Mouse (Mus musculus) limb, embryonic 13.5 days (tissue): ENCODE results near the gene Syngr2. TPM values are rescaled to one million over a fixed set of nuclear protein-coding genes. Genes with fewer than 3 reads are reported as not detected.
"Not testable (repeated sequence)": the region's sequence is repeated elsewhere in the genome, so short reads cannot be mapped to it uniquely, and the experiment has no call there.

Experiments used
- ATAC-seq: fragments of 200-750 bp; cut with Nextera tagmentation; 2 replicates; pipeline ENCODE4 v1.8.0; 2017; ENCODE audit warnings: low read depth, moderate number of reproducible peaks, moderate TSS enrichment; ENCODE audit not compliant: low FRiP score
- H3K27ac ChIP-seq: fragments of 300-500 bp; sonication (generic); 2 replicates; pipeline ENCODE4 v1.5.1; 2015; ENCODE audit warnings: inconsistent platforms, mild to moderate bottlenecking, moderate library complexity
- H3K27me3 ChIP-seq: fragments of 300-500 bp; sonication (generic); 2 replicates; pipeline ENCODE4 v1.6.1; 2015; ENCODE audit warnings: mild to moderate bottlenecking, inconsistent platforms
- H3K36me3 ChIP-seq: fragments of 300-500 bp; sonication (generic); 2 replicates; pipeline ENCODE4 v1.6.1; 2015; ENCODE audit warnings: inconsistent platforms, mild to moderate bottlenecking, moderate library complexity
- H3K4me1 ChIP-seq: fragments of 300-500 bp; sonication (generic); 2 replicates; pipeline ENCODE4 v1.6.1; 2015; ENCODE audit warnings: inconsistent platforms
- H3K4me2 ChIP-seq: fragments of 300-500 bp; sonication (generic); replicated peaks from 2 replicates; pipeline ENCODE4 v1.6.1; 2015; ENCODE audit warnings: inconsistent platforms, mild to moderate bottlenecking, moderate library complexity
- H3K4me3 ChIP-seq: fragments of 300-500 bp; sonication (generic); 2 replicates; pipeline ENCODE4 v1.5.1; 2015; ENCODE audit warnings: moderate library complexity, mild to moderate bottlenecking, inconsistent platforms
- H3K9ac ChIP-seq: fragments of 300-500 bp; sonication (generic); 2 replicates; pipeline ENCODE4 v1.6.1; 2015; ENCODE audit warnings: mild to moderate bottlenecking, inconsistent platforms
- H3K9me3 ChIP-seq: fragments of 300-500 bp; sonication (generic); 2 replicates; pipeline ENCODE4 v1.6.1; 2016; ENCODE audit warnings: inconsistent platforms
- WGBS: fragments of 180-500 bp; shearing (Covaris S2); methylation state at CpG from one replicate; pipeline ENCODE4 v1.1.7; 2015; 5-methylcytosine and 5-hydroxymethylcytosine counted together
- polyA plus RNA-seq: library from polyadenylated mRNA; unstranded; fragments of >200 nt; fragmentation: Nextera tagmentation; extraction: Ambion mirVana; gene quantifications from 2 replicates; pipeline ENCODE4 v1.2.1, GENCODE M21; 2015

The Syngr2 gene
- polyA plus RNA-seq, 1 experiment from 2014 or later: 39.5 TPM

GRCm38 (mm10) chr11:117782705-117783034 lies 26.8 kb upstream of the Syngr2 start:
- Histone ChIP-seq H3K9ac (peak overlapping the region; percentile 57), H3K27ac (no peak overlapping the region), H3K4me2 (peak overlapping the region; percentile 66), H3K9me3 (no peaks in the 10 kb centered on the region), H3K4me1 (peaks cover 48% of the 10 kb centered on the region), H3K36me3 (no peaks in the 10 kb centered on the region; the same call in 1 of the 2 replicates), H3K4me3 (peak overlapping the region; percentile 31), H3K27me3 (peaks cover 28% of the 10 kb centered on the region)
- no peak for ATAC-seq
- WGBS: 61% methylated on average over 9 of the region's 9 CpGs

GRCm38 (mm10) chr11:117783089-117783488 lies 26.4 kb upstream of the Syngr2 start:
- Histone ChIP-seq H3K36me3 (no peaks in the 10 kb centered on the region; the same call in 1 of the 2 replicates), H3K27me3 (peaks cover 28% of the 10 kb centered on the region), H3K4me2 (peak overlapping the region; percentile 66), H3K4me1 (peaks cover 48% of the 10 kb centered on the region), H3K9ac (peak overlapping the region; percentile 57), H3K9me3 (no peaks in the 10 kb centered on the region), H3K4me3 (peak overlapping the region; percentile 31), H3K27ac (no peak overlapping the region)
- no peak for ATAC-seq
- 4% methylated on average over 22 of the region's 31 CpGs for WGBS

- H3K4me2 ChIP-seq: peak overlapping the region; percentile 66
- H3K9ac ChIP-seq: peak overlapping the region; percentile 57; the same call in 1 of the 2 replicates
- ATAC-seq: no peak
- 38% methylated on average over 10 of the region's 10 CpGs for WGBS
- H3K27ac ChIP-seq: no peak overlapping the region
- peaks cover 43% of the 10 kb centered on the region for H3K4me1 ChIP-seq
- peak overlapping the region; percentile 31 for H3K4me3 ChIP-seq
- H3K9me3 ChIP-seq: no peaks in the 10 kb centered on the region
- H3K27me3 ChIP-seq: peaks cover 28% of the 10 kb centered on the region
- no peaks in the 10 kb centered on the region for H3K36me3 ChIP-seq
These were observed 25.7 kb upstream of the Syngr2 start for GRCm38 (mm10) chr11:117783683-117784309.

- no peak overlapping the region for H3K4me3 ChIP-seq
- no peak overlapping the region for H3K4me2 ChIP-seq
- no peak for ATAC-seq
- no peak overlapping the region for H3K27ac ChIP-seq
- H3K9me3 ChIP-seq: no peaks in the 10 kb centered on the region
- H3K9ac ChIP-seq: no peak overlapping the region
- H3K36me3 ChIP-seq: no peaks in the 10 kb centered on the region
- WGBS: 9% methylated on average over 10 of the region's 10 CpGs
- H3K4me1 ChIP-seq: peaks cover 32% of the 10 kb centered on the region
- H3K27me3 ChIP-seq: peaks cover 26% of the 10 kb centered on the region
These were observed 23.2 kb upstream of the Syngr2 start for GRCm38 (mm10) chr11:117786294-117786693.

DNA sequence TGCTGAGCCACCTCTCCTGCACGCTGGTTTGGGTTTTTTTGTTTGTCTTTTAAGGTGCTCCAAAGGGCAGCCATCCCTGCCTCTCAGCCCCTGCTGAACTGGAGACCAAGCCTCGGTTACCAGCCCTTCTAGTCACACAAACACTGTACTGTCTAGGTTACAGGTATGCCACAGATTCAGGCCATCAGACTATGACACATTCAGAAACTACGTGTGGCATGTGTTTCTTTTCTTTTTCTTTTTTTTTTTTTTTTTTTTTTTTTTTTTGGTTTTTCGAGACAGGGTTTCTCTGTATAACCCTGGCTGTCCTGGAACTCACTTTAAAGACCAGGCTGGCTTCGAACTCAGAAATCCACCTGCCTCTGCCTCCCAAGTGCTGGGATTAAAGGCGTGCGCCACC lies 21.0 kb upstream of the Syngr2 start:
- not testable (repeated sequence) for H3K27me3 ChIP-seq, H3K27ac ChIP-seq, H3K4me3 ChIP-seq, H3K4me2 ChIP-seq, ATAC-seq, H3K36me3 ChIP-seq, H3K9ac ChIP-seq, H3K9me3 ChIP-seq
- H3K4me1 ChIP-seq: peaks cover 24% of the 10 kb centered on the region
- 80% methylated on average over 7 of the region's 7 CpGs for WGBS

DNA sequence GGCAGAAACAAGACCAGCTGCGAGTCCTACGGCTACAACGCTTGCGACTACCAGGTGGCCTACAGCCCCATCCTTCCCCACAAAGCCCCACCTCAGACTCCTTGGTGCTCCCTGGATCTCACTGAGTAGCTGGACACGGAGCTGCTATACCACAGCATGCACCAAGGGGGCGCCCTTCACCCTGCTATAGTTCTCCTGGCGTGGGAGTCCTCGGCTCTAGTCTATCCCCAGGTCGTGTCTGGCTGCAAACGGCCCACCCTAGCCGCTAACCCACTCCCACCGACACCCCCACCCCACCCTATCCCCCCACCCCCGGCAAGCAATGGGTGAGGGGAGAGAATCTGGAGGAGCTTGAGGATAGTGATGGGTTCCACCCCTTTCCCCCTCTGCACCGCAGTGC lies 19.2 kb upstream of the Syngr2 start:
- no peaks in the 10 kb centered on the region; the same call in 1 of the 2 replicates for H3K9me3 ChIP-seq
- H3K4me3 ChIP-seq: peak overlapping the region; percentile 8; the same call in 1 of the 2 replicates
- H3K4me2 ChIP-seq: peak overlapping the region; percentile 49
- 6% methylated on average over 14 of the region's 14 CpGs for WGBS
- no peaks in the 10 kb centered on the region for H3K36me3 ChIP-seq
- no peaks in the 10 kb centered on the region; the same call in none of the 2 replicates for H3K27me3 ChIP-seq
- ATAC-seq: peak; percentile 21; the same call in 1 of the 2 replicates
- H3K4me1 ChIP-seq: peaks cover 25% of the 10 kb centered on the region
- no peak overlapping the region for H3K9ac ChIP-seq
- no peak overlapping the region for H3K27ac ChIP-seq

DNA sequence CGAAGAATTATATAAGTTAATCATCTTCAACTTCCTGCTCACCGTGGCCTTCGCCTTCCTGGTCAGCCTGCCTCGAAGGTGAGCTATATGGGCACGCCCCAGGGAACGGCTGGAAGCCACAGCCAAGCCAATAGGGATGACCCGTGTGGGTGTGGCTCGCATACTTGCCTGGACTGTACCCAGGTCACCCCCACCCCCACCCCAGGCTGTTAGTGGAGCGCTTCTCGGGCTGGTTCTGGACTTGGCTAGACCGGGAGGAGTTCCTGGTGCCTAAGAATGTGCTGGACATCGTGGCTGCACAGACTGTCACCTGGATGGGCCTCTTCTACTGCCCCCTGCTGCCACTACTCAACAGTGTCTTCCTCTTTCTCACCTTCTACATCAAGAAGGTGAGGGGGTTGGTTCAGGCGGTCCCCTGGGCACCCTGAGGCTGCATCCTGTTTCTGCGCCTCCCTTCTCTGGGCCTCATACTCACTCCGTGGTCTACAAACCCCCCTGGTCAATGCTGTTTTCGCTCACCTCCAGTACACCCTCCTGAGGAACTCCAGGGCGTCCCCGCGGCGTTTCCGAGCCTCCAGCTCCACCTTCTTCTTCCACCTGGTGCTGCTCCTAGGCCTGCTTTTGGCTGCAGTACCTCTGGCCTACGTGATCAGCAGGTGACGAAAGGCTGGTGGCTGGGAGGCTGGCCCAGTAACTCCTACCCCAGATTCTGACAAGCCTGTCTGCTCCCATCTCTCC lies 18.6 kb upstream of the Syngr2 start:
- peak overlapping the region; percentile 49 for H3K4me2 ChIP-seq
- H3K9me3 ChIP-seq: no peaks in the 10 kb centered on the region; the same call in 1 of the 2 replicates
- no peaks in the 10 kb centered on the region for H3K36me3 ChIP-seq
- 32% methylated on average over 23 of the region's 23 CpGs for WGBS
- ATAC-seq: peak; percentile 30; the same call in 1 of the 2 replicates
- H3K4me1 ChIP-seq: peaks cover 25% of the 10 kb centered on the region
- no peak overlapping the region for H3K27ac ChIP-seq
- no peaks in the 10 kb centered on the region; the same call in none of the 2 replicates for H3K27me3 ChIP-seq
- no peak overlapping the region for H3K9ac ChIP-seq
- H3K4me3 ChIP-seq: peak overlapping the region; percentile 8; the same call in 1 of the 2 replicates

GRCm38 (mm10) chr11:117791441-117791761 lies 18.1 kb upstream of the Syngr2 start:
- peaks cover 25% of the 10 kb centered on the region for H3K4me1 ChIP-seq
- H3K27ac ChIP-seq: no peak overlapping the region
- no peaks in the 10 kb centered on the region; the same call in 1 of the 2 replicates for H3K9me3 ChIP-seq
- no peaks in the 10 kb centered on the region for H3K36me3 ChIP-seq
- no peak for ATAC-seq
- H3K9ac ChIP-seq: no peak overlapping the region
- no peaks in the 10 kb centered on the region; the same call in none of the 2 replicates for H3K27me3 ChIP-seq
- H3K4me2 ChIP-seq: no peak overlapping the region
- no peak overlapping the region for H3K4me3 ChIP-seq
- 86% methylated on average over 9 of the region's 9 CpGs for WGBS

GRCm38 (mm10) chr11:117792281-117792888 lies 17.1 kb upstream of the Syngr2 start:
- H3K27me3 ChIP-seq: no peaks in the 10 kb centered on the region; the same call in none of the 2 replicates
- peak overlapping the region; percentile 57 for H3K4me2 ChIP-seq
- peaks cover 25% of the 10 kb centered on the region for H3K4me1 ChIP-seq
- 5% methylated on average over 22 of the region's 22 CpGs for WGBS
- H3K9ac ChIP-seq: peak overlapping the region; percentile 19; the same call in 1 of the 2 replicates
- peak overlapping the region; percentile 21 for H3K4me3 ChIP-seq
- peak; percentile 63; the same call in 1 of the 2 replicates for ATAC-seq
- no peaks in the 10 kb centered on the region for H3K36me3 ChIP-seq
- H3K9me3 ChIP-seq: no peaks in the 10 kb centered on the region; the same call in 1 of the 2 replicates
- H3K27ac ChIP-seq: no peak overlapping the region

DNA sequence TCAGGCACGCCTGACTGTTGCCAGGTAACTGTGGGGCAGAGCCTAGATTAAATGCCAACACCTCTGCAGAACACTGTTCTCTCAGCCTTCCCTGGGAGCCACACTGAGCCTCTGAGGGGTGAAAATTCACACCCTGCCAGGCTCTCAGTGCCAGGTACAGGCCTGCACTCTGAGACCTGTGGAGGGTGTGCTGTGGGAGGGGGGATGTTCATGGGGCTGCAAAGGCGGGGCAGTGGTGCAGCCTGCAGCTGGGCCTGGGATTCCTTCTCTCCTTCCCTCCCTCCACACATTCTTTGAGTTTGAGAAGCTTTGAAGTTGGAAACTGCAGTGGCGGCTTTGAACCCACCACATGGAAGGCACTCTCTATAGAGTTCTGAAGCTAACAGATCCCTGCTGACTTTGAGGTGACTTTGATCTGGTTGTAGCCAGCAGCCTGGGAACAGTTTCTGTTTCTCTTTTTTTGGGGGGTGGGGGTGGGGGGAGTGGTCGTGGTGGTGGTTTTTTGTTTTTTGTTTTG lies 15.4 kb upstream of the Syngr2 start:
- Histone ChIP-seq H3K27ac (no peak overlapping the region), H3K36me3 (no peaks in the 10 kb centered on the region), H3K9me3 (no peaks in the 10 kb centered on the region; the same call in 1 of the 2 replicates), H3K4me2 (no peak overlapping the region), H3K9ac (no peak overlapping the region), H3K4me1 (peaks cover 28% of the 10 kb centered on the region), H3K27me3 (no peaks in the 10 kb centered on the region; the same call in none of the 2 replicates), H3K4me3 (no peak overlapping the region)
- 36% methylated on average over 4 of the region's 4 CpGs for WGBS
- no peak for ATAC-seq

DNA sequence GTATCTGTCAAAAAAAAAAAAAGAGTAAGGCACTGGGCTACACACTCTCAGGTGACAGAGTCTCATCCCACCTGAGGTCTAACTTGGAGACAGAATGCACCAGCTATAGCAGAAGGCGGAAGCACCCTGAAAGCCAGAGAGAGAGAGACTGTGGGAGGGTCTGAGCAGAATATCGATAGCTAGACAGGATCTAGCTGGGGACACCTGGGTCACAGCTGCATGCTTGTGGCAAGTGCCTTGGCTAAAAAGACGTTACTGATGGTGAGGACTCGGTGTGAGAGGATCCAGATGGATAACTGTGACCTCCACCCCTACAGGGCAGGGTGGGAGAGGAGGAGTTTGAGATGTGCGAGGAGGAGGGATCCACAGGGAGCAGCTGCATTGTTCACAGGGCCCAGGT lies 12.5 kb upstream of the Syngr2 start:
- Histone ChIP-seq H3K9ac (no peak overlapping the region), H3K36me3 (no peaks in the 10 kb centered on the region), H3K9me3 (no peaks in the 10 kb centered on the region; the same call in 1 of the 2 replicates), H3K27me3 (no peaks in the 10 kb centered on the region), H3K4me3 (no peak overlapping the region), H3K27ac (no peak overlapping the region), H3K4me1 (peaks cover 13% of the 10 kb centered on the region), H3K4me2 (no peak overlapping the region)
- no peak for ATAC-seq
- 37% methylated on average over 5 of the region's 5 CpGs for WGBS
